Mouse (Mus musculus) hindbrain, embryonic 14.5 days (tissue): ENCODE data around the gene Cops7b. TPM values are rescaled to one million over a fixed set of nuclear protein-coding genes. Genes with fewer than 3 reads are reported as not detected.

Source experiments
- ATAC-seq: fragments of 200-750 bp; cut with Nextera tagmentation; 2 replicates; pipeline ENCODE4 v1.8.0; 2017; ENCODE audit warnings: moderate number of reproducible peaks, mild to moderate bottlenecking, moderate TSS enrichment, moderate library complexity; ENCODE audit not compliant: low FRiP score
- DNase-seq: peaks from one replicate; pipeline ENCODE4 v3.0.0-alpha.2; 2015; ENCODE audit warnings: low spot score
- H3K27ac ChIP-seq: fragments of 300-500 bp; sonication (generic); 2 replicates; pipeline ENCODE4 v1.5.1; 2014; ENCODE audit warnings: mild to moderate bottlenecking, moderate library complexity
- H3K27me3 ChIP-seq: fragments of 300-500 bp; sonication (generic); 2 replicates; pipeline ENCODE4 v1.6.1; 2014; ENCODE audit warnings: mild to moderate bottlenecking, low read length, mixed read lengths; ENCODE audit not compliant: control insufficient read depth, insufficient read depth
- H3K36me3 ChIP-seq: fragments of 300-500 bp; sonication (generic); replicated peaks from 2 replicates; pipeline ENCODE4 v1.6.1; 2014; ENCODE audit not compliant: control insufficient read depth, insufficient read depth
- H3K4me1 ChIP-seq: fragments of 300-500 bp; sonication (generic); replicated peaks from 2 replicates; pipeline ENCODE4 v1.6.1; 2014; ENCODE audit warnings: antibody characterized with exemption, low read length, mixed read lengths; ENCODE audit not compliant: control insufficient read depth, insufficient read depth
- H3K4me2 ChIP-seq: fragments of 300-500 bp; sonication (generic); replicated peaks from 2 replicates; pipeline ENCODE4 v1.6.1; 2014; ENCODE audit warnings: mild to moderate bottlenecking, moderate library complexity
- H3K4me3 ChIP-seq: fragments of 300-500 bp; sonication (generic); replicated peaks from 2 replicates; pipeline ENCODE4 v1.5.1; 2014; ENCODE audit warnings: mild to moderate bottlenecking, low read length
- H3K9ac ChIP-seq: fragments of 300-500 bp; sonication (generic); 2 replicates; pipeline ENCODE4 v1.6.1; 2014
- H3K9me3 ChIP-seq: fragments of 300-500 bp; sonication (generic); 2 replicates; pipeline ENCODE4 v1.6.1; 2016; ENCODE audit warnings: low read length; ENCODE audit not compliant: control insufficient read depth
- WGBS: fragments of 180-500 bp; shearing (Covaris S2); extraction: QIAGEN DNeasy Blood & Tissue Kit; methylation state at CpG from one replicate; pipeline ENCODE4 v1.1.7; 2014; 5-methylcytosine and 5-hydroxymethylcytosine counted together
- polyA plus RNA-seq: library from polyadenylated mRNA; unstranded; fragments of >200 nt; fragmentation: Nextera tagmentation; extraction: Ambion mirVana; gene quantifications from 2 replicates; pipeline ENCODE4 v1.2.1, GENCODE M21; 2014

Cops7b gene
- polyA plus RNA-seq, 1 experiment from 2014 or later, result 50.5 TPM

DNA sequence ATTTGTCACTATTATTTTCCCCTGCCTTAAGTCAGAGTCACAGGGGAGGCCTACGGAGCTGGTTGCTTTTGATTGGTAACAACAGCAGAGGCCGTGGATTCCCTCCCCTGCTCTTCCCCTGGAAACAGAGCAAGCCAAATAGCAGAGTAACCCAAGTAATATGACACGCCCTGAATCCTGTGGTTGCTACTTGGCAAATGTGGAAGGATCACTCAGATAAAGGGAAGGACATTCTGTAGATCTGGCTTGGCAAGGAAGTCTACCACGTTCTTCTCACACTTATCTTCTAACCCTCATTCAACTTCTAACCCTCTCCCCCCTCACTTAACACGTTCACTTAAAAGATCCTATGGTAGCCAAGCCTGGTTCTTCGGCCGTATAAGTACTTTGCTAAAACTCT is 24.8 kb upstream of the Cops7b start:
- no peak overlapping the region for H3K27ac ChIP-seq
- H3K4me1 ChIP-seq, result no peaks in the 10 kb centered on the region
- 83% methylated on average over 7 of the region's 7 CpGs for WGBS
- H3K27me3 ChIP-seq, result no peaks in the 10 kb centered on the region
- no peak overlapping the region for H3K4me3 ChIP-seq
- no peak overlapping the region for H3K9ac ChIP-seq
- no peaks in the 10 kb centered on the region for H3K9me3 ChIP-seq
- no peak overlapping the region for H3K4me2 ChIP-seq
- ATAC-seq (no peak), DNase-seq (no peak)
- H3K36me3 ChIP-seq, result peaks cover 32% of the 10 kb centered on the region

DNA sequence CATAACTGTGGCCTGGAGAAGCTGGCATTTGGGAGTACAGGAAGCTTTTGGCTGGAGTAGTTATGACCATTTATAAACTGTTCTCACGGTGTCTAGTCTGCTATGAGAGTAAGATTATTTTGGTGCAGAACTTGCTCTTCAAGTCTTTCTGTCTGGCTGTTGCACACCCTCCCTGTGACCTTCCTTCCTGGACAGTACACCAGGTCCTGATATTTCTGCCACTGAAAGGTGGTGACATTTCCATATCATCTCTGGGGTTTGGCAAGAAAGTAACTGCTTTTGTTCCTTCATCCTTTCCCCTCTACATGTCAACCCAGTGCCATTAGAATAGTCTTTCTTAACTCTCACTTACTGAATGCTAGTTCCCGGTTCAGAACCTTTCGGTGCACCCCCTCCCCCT is 23.5 kb upstream of the Cops7b start:
- no peaks in the 10 kb centered on the region for H3K9me3 ChIP-seq
- DNase-seq (no peak), ATAC-seq (no peak)
- H3K4me2 ChIP-seq, result no peak overlapping the region
- H3K9ac ChIP-seq, result no peak overlapping the region
- WGBS, result 95% methylated on average over 3 of the region's 3 CpGs
- no peak overlapping the region for H3K27ac ChIP-seq
- no peaks in the 10 kb centered on the region for H3K4me1 ChIP-seq
- H3K27me3 ChIP-seq, result no peaks in the 10 kb centered on the region
- peaks cover 42% of the 10 kb centered on the region for H3K36me3 ChIP-seq
- no peak overlapping the region for H3K4me3 ChIP-seq

DNA sequence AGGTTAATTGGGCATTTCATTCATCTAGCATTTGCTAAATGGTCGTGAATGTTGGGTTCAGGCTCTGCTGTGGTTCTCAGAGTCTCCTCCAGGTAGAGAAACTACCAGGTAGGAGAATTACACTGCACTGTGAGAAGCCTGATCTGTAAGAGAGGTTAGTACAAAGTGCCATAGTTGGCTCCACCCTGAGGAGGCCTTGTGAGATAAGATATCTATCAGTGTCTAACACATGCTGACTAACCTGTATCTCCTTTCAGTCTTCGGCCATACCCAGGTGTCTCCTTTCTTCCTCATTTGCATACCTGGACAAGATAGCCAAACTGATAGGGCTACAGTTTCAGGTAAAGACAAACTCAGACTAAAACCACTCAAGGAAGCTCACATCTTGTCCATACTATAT is 20.0 kb upstream of the Cops7b start:
- no peak overlapping the region for H3K4me2 ChIP-seq
- DNase-seq, result no peak
- no peaks in the 10 kb centered on the region for H3K27me3 ChIP-seq
- no peak for ATAC-seq
- H3K4me1 ChIP-seq, result no peaks in the 10 kb centered on the region
- H3K9ac ChIP-seq, result no peak overlapping the region
- peaks cover 36% of the 10 kb centered on the region for H3K36me3 ChIP-seq
- no peaks in the 10 kb centered on the region for H3K9me3 ChIP-seq
- no peak overlapping the region for H3K27ac ChIP-seq
- WGBS, result 93% methylated on average over 2 of the region's 2 CpGs
- H3K4me3 ChIP-seq, result no peak overlapping the region

DNA sequence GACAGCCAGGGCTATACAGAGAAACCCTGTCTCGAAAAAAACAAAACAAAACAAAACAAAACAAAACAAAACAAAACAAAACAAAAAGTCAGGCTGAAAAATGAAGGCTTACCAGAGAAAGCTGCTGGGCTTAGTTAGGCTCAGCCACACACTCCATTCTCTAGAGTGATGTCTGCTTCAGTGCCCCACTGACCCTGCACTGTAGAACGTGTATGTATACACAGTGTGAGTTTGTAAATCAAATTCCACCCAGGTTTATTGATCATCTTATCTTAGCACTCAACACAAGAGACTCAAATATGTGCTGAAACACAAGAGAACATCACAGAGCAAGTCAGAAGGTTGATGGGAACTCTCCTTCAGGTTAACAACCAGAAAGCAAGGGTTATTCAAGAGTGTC is 14.3 kb upstream of the Cops7b start:
- H3K27me3 ChIP-seq, result no peaks in the 10 kb centered on the region
- H3K36me3 ChIP-seq, result peaks cover 27% of the 10 kb centered on the region

DNA sequence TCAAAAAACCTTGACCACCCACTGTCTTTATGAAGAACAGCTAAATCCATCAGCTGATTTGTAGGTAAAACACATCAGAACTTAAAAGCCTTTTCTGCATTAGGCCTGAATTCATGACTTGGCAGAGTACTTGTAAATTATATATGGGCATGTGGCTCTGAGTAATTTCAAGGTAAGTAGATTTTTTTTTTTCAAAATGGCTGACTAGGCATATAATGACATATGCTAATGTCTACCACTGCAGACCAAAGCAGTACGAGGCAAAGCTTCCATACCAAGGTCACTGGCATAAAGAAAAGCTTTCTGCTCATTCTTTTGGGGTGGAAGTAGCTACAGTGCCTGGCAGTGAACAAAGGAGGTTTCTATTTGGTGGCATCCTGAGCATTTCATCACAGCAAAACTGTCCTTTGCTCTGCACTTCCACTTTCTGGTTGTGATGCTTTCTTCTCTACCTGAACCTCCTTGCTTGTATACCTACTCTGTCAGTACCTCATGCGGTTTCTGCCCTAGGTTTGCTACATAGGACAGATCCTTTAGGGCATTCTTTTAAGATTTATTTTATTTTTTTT is 13.3 kb upstream of the Cops7b start:
- Histone ChIP-seq H3K27me3 (no peaks in the 10 kb centered on the region), H3K4me3 (no peak overlapping the region), H3K4me2 (no peak overlapping the region), H3K9ac (no peak overlapping the region), H3K4me1 (no peaks in the 10 kb centered on the region), H3K9me3 (no peaks in the 10 kb centered on the region), H3K36me3 (peaks cover 17% of the 10 kb centered on the region), H3K27ac (no peak overlapping the region)
- WGBS, result 76% methylated on average over 2 of the region's 2 CpGs
- no peak for DNase-seq
- no peak for ATAC-seq

More for the DNA sequence above, 14.3 kb upstream of the Cops7b start:
- no peak overlapping the region for H3K4me2 ChIP-seq
- no peaks in the 10 kb centered on the region for H3K9me3 ChIP-seq
- no peak overlapping the region for H3K9ac ChIP-seq
- H3K27ac ChIP-seq, result no peak overlapping the region
- WGBS, result 76% methylated on average over 2 of the region's 2 CpGs
- ATAC-seq (no peak), DNase-seq (no peak)
- H3K4me3 ChIP-seq, result no peak overlapping the region
- no peaks in the 10 kb centered on the region for H3K4me1 ChIP-seq

DNA sequence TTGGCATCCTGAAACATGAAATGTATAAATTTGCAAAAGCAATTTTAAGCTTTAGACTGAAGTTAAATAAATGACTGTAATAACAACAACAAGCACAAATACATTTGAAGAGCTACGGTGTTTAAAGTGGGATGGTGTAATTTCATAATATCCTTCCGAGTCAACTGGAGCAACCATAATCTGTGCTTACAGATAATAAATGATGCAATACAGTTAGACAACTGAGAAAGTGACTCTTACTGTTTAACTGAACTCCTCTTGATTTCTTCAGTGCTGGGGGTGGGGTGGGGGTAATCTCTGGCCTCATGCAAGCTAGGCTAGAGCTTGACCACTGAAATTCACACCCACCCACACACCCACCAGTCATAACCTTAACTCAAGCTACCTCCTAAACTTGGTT is 11.3 kb upstream of the Cops7b start:
- Histone ChIP-seq H3K4me3 (no peak overlapping the region), H3K9me3 (no peaks in the 10 kb centered on the region), H3K4me2 (no peak overlapping the region), H3K9ac (no peak overlapping the region), H3K4me1 (no peaks in the 10 kb centered on the region), H3K27me3 (no peaks in the 10 kb centered on the region), H3K36me3 (peaks cover 12% of the 10 kb centered on the region), H3K27ac (no peak overlapping the region)
- 89% methylated on average over 2 of the region's 2 CpGs for WGBS
- DNase-seq (no peak), ATAC-seq (no peak)

DNA sequence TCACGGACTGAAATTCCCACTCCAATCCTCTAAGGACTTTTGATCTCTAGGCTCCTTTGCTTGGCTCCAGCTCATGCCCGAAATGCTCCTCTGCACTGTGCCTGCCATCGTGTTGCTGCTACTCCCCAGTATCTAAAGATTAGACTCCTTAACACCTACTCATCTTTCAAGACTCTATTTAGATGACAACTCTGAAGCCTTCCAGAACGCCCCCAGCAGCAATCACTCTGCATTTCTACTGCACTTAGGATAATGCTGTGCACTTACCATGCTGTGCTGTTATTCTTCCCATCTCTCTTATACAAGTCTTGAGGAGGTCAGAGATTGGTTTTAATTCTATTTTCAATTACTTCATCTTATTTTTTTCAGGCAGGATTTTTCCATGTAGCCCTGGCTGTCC is 10.8 kb upstream of the Cops7b start:
- Histone ChIP-seq H3K9ac (no peak overlapping the region), H3K9me3 (no peaks in the 10 kb centered on the region), H3K4me1 (no peaks in the 10 kb centered on the region), H3K27ac (no peak overlapping the region), H3K4me2 (no peak overlapping the region), H3K27me3 (no peaks in the 10 kb centered on the region), H3K36me3 (peaks cover 12% of the 10 kb centered on the region), H3K4me3 (no peak overlapping the region)
- ATAC-seq (no peak), DNase-seq (no peak)
- 89% methylated on average over 4 of the region's 4 CpGs for WGBS

DNA sequence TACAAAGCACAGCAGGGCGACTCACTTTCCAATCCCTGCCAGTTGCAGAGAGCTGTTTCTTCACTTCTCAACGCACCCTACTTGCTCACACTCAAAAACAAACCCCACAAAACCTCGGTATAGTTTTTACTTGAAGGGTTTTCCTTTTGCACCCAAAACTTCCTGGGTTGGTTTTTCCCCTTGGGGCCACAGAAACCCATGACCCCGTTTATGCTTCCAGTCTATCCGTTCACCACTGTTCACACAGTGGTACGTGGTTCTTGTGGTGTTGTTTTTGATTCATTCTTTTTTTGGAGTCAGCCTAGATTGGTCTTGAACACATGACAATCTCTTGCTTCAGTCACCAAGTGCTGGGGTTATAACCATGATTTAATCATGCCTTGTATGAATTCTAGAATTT is 2.3 kb upstream of the Cops7b start:
- Histone ChIP-seq H3K4me2 (no peak overlapping the region), H3K4me1 (peaks cover 7% of the 10 kb centered on the region; the same call in 1 of the 2 replicates), H3K36me3 (no peaks in the 10 kb centered on the region), H3K27me3 (no peaks in the 10 kb centered on the region), H3K27ac (no peak overlapping the region), H3K9me3 (no peaks in the 10 kb centered on the region), H3K9ac (no peak overlapping the region), H3K4me3 (no peak overlapping the region)
- WGBS, result 84% methylated on average over 6 of the region's 6 CpGs
- no peak for DNase-seq
- no peak for ATAC-seq

DNA sequence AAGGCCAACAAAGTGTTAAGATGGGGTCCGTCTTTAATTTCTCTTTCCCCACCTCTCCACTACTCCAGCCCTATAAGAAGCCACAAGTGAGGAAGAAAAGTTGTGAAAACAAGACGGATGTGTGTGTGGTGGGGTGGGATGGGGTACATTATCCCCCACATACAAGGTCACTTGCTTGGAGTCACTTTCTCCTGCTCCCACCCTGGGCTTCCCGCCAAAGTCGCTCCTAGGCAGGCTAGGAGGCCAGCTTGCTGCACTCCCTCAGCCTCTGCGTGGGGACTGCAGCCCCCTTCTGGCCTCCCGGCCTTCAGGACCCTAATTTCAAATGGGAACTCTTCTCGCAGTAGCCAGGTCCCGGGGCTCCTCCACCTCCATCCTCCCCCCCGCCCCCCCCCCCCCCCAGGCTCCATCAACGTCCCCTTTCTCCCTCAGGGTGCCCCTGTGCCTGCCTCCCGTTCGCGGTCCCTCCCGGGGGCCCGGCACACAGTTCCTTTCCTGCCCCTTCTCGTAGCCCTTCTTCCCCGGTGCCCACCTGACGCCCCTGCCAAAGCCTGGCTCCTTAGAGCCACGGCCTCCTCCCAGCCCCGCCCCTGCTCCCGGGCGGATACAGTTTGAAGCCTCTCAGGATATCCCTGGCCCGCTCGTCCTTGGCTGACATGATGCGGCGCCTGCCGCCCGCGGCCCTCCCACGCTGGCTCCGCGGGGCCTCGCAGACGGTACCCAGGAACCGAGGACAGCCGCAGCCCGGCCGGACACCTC is 833 bp upstream of the Cops7b start:
- Histone ChIP-seq H3K4me3 (peak overlapping the region; percentile 77), H3K4me1 (peaks cover 11% of the 10 kb centered on the region), H3K4me2 (peak overlapping the region; percentile 68), H3K27ac (peak overlapping the region; percentile 73), H3K27me3 (no peaks in the 10 kb centered on the region), H3K36me3 (no peaks in the 10 kb centered on the region), H3K9ac (peak overlapping the region; percentile 83), H3K9me3 (no peaks in the 10 kb centered on the region)
- WGBS, result 2% methylated on average over 36 of the region's 38 CpGs
- DNase-seq (no peak), ATAC-seq (peak; percentile 79)
